ENCODE assay signal across 8 mouse cellular contexts in genomic region chr6:113624989-113625770, GRCm38 (mm10). TPM values are rescaled to one million over a fixed set of nuclear protein-coding genes. Genes with fewer than 3 reads are reported as not detected.
DNase-seq lines count a peak whose midpoint lies in the region; ATAC-seq and TF ChIP-seq lines count a peak whose summit lies in the region.

No protein-coding gene starts in this region.

- H3K79me2 ChIP-seq in MEL (ENCODE audit: control insufficient read depth, insufficient read depth, low read length, poor library complexity) = peaks cover 10% of the 10 kb centered on the region

- no peak for TF ChIP-seq RAD21 in MEL (IDR thresholded peaks at IDR 0.05; ENCODE audit: low read depth, low read length)

- no peak for TF ChIP-seq EP300 in MEL (IDR thresholded peaks at IDR 0.05; ENCODE audit: low read depth in 1 of 2, low read length in 2 of 2)

- no peak for TF ChIP-seq POLR2A in MEL (IDR thresholded peaks at IDR 0.05; ENCODE audit: control insufficient read depth in 1 of 2, insufficient read depth in 1 of 2, low read depth in 1 of 2, low read length in 2 of 2, poor library complexity in 1 of 2)

- peak overlapping the region; percentile 83 for H3K4me3 ChIP-seq in heart, embryonic 10.5 days
- H3K4me3 ChIP-seq in MEL (ENCODE audit: control insufficient read depth in 1 of 2, insufficient read depth in 1 of 2, low read depth in 2 of 2, low read length in 2 of 2) = peak overlapping the region; percentile 70 to 95
- peak overlapping the region; percentile 77 for H3K4me3 ChIP-seq in forebrain, embryonic 14.5 days (ENCODE audit: low read depth, low read length)
- H3K4me3 ChIP-seq in limb, embryonic 11.5 days (ENCODE audit: low read depth, low read length) = peak overlapping the region; percentile 64
- peak overlapping the region; percentile 79 for H3K4me3 ChIP-seq in neural tube, embryonic 15.5 days (replicated peaks)

- no peak for DNase-seq in heart, embryonic 10.5 days (ENCODE audit: low spot score)
- DNase-seq in heart, postnatal 36 days = no peak
- peak; percentile 60 for DNase-seq in MEL (ENCODE audit: low read depth, low spot score)
- peak; percentile 42 for DNase-seq in forebrain, embryonic 14.5 days (ENCODE audit: low spot score)
- DNase-seq in limb, embryonic 11.5 days (ENCODE audit: low spot score) = no peak
- DNase-seq in spleen, postnatal 4 days (ENCODE audit: low spot score in 2 of 2) = no peak
- DNase-seq in urinary bladder, postnatal 14 days (ENCODE audit: low spot score) = no peak

- peaks cover 15% of the 10 kb centered on the region for H3K4me1 ChIP-seq in heart, embryonic 10.5 days
- H3K4me1 ChIP-seq in MEL (ENCODE audit: control insufficient read depth in 1 of 2, insufficient read depth in 2 of 2, low read length in 2 of 2) = peaks cover 6 to 13% of the 10 kb centered on the region in 2 experiments
- peaks cover 13% of the 10 kb centered on the region for H3K4me1 ChIP-seq in forebrain, embryonic 14.5 days (ENCODE audit: control insufficient read depth, insufficient read depth, low read length)
- H3K4me1 ChIP-seq in limb, embryonic 11.5 days (ENCODE audit: control insufficient read depth, insufficient read depth, low read length) = peaks cover 7% of the 10 kb centered on the region; the same call in 1 of the 2 replicates
- H3K4me1 ChIP-seq in neural tube, embryonic 15.5 days = peaks cover 14% of the 10 kb centered on the region

- peak overlapping the region; percentile 95; the same call in 1 of the 2 replicates for H3K27ac ChIP-seq in heart, embryonic 10.5 days
- H3K27ac ChIP-seq in MEL (ENCODE audit: control insufficient read depth, low read depth, low read length) = no peak overlapping the region
- H3K27ac ChIP-seq in forebrain, embryonic 14.5 days (ENCODE audit: low read depth, low read length) = no peak overlapping the region
- no peak overlapping the region for H3K27ac ChIP-seq in limb, embryonic 11.5 days (replicated peaks; ENCODE audit: low read depth, low read length)
- H3K27ac ChIP-seq in neural tube, embryonic 15.5 days (replicated peaks) = peak overlapping the region; percentile 91; the same call in 1 of the 2 replicates

- TF ChIP-seq CTCF in MEL (IDR thresholded peaks at IDR 0.05 in 2 of 3, conservative IDR thresholded peaks at IDR 0.05 in 1 of 3; ENCODE audit: control insufficient read depth in 1 of 3, insufficient read depth in 1 of 3, low read depth in 2 of 3, low read length in 3 of 3, poor library complexity in 1 of 3, severe bottlenecking in 1 of 3) = no peak

- 70% methylated on average over 5 of the region's 5 CpGs for WGBS in heart, embryonic 10.5 days
- 42% methylated on average over 5 of the region's 5 CpGs for WGBS in forebrain, embryonic 14.5 days
- WGBS in limb, embryonic 11.5 days = 63% methylated on average over 5 of the region's 5 CpGs
- WGBS in neural tube, embryonic 15.5 days = 43% methylated on average over 5 of the region's 5 CpGs

- H3K4me2 ChIP-seq in forebrain, embryonic 14.5 days (ENCODE audit: low read length) = peak overlapping the region; percentile 80
- peak overlapping the region; percentile 76 for H3K4me2 ChIP-seq in limb, embryonic 11.5 days (ENCODE audit: low read depth, severe bottlenecking)
- peak overlapping the region; percentile 71 for H3K4me2 ChIP-seq in neural tube, embryonic 15.5 days

- ATAC-seq in forebrain, embryonic 14.5 days = no peak
- no peak for ATAC-seq in limb, embryonic 11.5 days (ENCODE audit: insufficient number of reproducible peaks, low FRiP score, low TSS enrichment, low read depth)
- ATAC-seq in neural tube, embryonic 15.5 days (ENCODE audit: low FRiP score) = no peak

- no peaks in the 10 kb centered on the region for H3K9me3 ChIP-seq in heart, embryonic 10.5 days
- no peaks in the 10 kb centered on the region for H3K9me3 ChIP-seq in MEL (replicated peaks; ENCODE audit: insufficient read depth, low read length)
- no peaks in the 10 kb centered on the region for H3K9me3 ChIP-seq in forebrain, embryonic 14.5 days (replicated peaks; ENCODE audit: control insufficient read depth, low read length)
- H3K9me3 ChIP-seq in limb, embryonic 11.5 days (ENCODE audit: control insufficient read depth, low read length) = no peaks in the 10 kb centered on the region
- H3K9me3 ChIP-seq in neural tube, embryonic 15.5 days (replicated peaks) = no peaks in the 10 kb centered on the region

- peaks cover 31% of the 10 kb centered on the region for H3K36me3 ChIP-seq in heart, embryonic 10.5 days
- peaks cover 0 to 24% of the 10 kb centered on the region in 2 experiments for H3K36me3 ChIP-seq in MEL (ENCODE audit: control insufficient read depth in 1 of 2, insufficient read depth in 2 of 2, low read length in 2 of 2)
- H3K36me3 ChIP-seq in forebrain, embryonic 14.5 days (ENCODE audit: control insufficient read depth, insufficient read depth, low read length) = peaks cover 24% of the 10 kb centered on the region
- H3K36me3 ChIP-seq in limb, embryonic 11.5 days (ENCODE audit: control insufficient read depth, insufficient read depth, low read length) = peaks cover 5% of the 10 kb centered on the region
- peaks cover 22% of the 10 kb centered on the region for H3K36me3 ChIP-seq in neural tube, embryonic 15.5 days

- H3K27me3 ChIP-seq in heart, embryonic 10.5 days (ENCODE audit: insufficient read depth, poor library complexity, severe bottlenecking) = no peaks in the 10 kb centered on the region
- H3K27me3 ChIP-seq in MEL (ENCODE audit: control insufficient read depth in 1 of 2, insufficient read depth in 2 of 2, low read length in 2 of 2) = no peaks in the 10 kb centered on the region
- H3K27me3 ChIP-seq in forebrain, embryonic 14.5 days (replicated peaks; ENCODE audit: control insufficient read depth, insufficient read depth, low read length) = no peaks in the 10 kb centered on the region
- H3K27me3 ChIP-seq in limb, embryonic 11.5 days (ENCODE audit: control insufficient read depth, insufficient read depth, low read length) = no peaks in the 10 kb centered on the region
- no peaks in the 10 kb centered on the region for H3K27me3 ChIP-seq in neural tube, embryonic 15.5 days (replicated peaks)

- intact Hi-C loops in heart, postnatal 36 days (cut with DNase I) = loop anchor here (5.0 kb wide), 1 partner anchor 143 kb away; the partner anchor contains the start of gene Creld1

- peak overlapping the region; percentile 98 for H3K9ac ChIP-seq in MEL (ENCODE audit: control insufficient read depth, low read depth, low read length, poor library complexity, severe bottlenecking)
- peak overlapping the region; percentile 88 for H3K9ac ChIP-seq in forebrain, embryonic 14.5 days (ENCODE audit: low read length)
- peak overlapping the region; percentile 92 for H3K9ac ChIP-seq in limb, embryonic 11.5 days (ENCODE audit: low read length)
- peak overlapping the region; percentile 84 for H3K9ac ChIP-seq in neural tube, embryonic 15.5 days (replicated peaks)

TF ChIP-seq in MEL, 35 proteins besides CTCF, POLR2A, EP300 and RAD21 (continues in another document):
- TF ChIP-seq ELF1 (IDR thresholded peaks at IDR 0.05; ENCODE audit: low read depth, low read length) (no peak), E2F4 (IDR thresholded peaks at IDR 0.05; ENCODE audit: borderline replicate concordance, low read depth, low read length) (no peak), MAX (IDR thresholded peaks at IDR 0.05; ENCODE audit: low read length) (no peak), TCF12 (IDR thresholded peaks at IDR 0.05; ENCODE audit: low read depth, low read length) (no peak)

RNA-seq across cellular contexts. Expression of gene Vhl, which starts 1.4 kb away (rescaled TPM):
- 32.3 and 34.2 TPM in 2 replicates for polyA plus RNA-seq in heart, embryonic 10.5 days (2016; fragmentation: Nextera tagmentation; extraction: Ambion mirVana)
- 10 to 100 TPM; 10.5 to 13.8 TPM for total RNA-seq in heart, postnatal 36 days (2021)
- 11.4 and 12.5 TPM in 2 replicates for total RNA-seq in MEL (2012; rRNA removed)
- 10 to 100 TPM in 1 of 2 experiments, not detected in 1; 12.0 TPM for polyA plus RNA-seq in MEL (2012; ENCODE audit: insufficient read depth in 1 of 2, insufficient read length in 2 of 2, low read depth in 1 of 2, low replicate concordance in 2 of 2, missing spikeins in 1 of 2)
- 90.3 and 97.1 TPM in 2 replicates for polyA plus RNA-seq in forebrain, embryonic 14.5 days (2014; fragmentation: Nextera tagmentation; extraction: Ambion mirVana)
- polyA plus RNA-seq in limb, embryonic 11.5 days (2014; fragmentation: Nextera tagmentation; extraction: Ambion mirVana) = 60.3 and 60.5 TPM in 2 replicates
- polyA plus RNA-seq in neural tube, embryonic 15.5 days (2015; fragmentation: Nextera tagmentation; extraction: Ambion mirVana) = 68.1 and 75.8 TPM in 2 replicates

RNA-seq across cellular contexts. Expression of gene Irak2, which starts 13.1 kb away (rescaled TPM):
- 12.5 TPM in 2 replicates for polyA plus RNA-seq in heart, embryonic 10.5 days (2016; fragmentation: Nextera tagmentation; extraction: Ambion mirVana)
- 10 to 100 TPM in 1 of 2 experiments, 1 to 10 TPM in 1; 7.5 to 10.2 TPM for total RNA-seq in heart, postnatal 36 days (2021)
- total RNA-seq in MEL (2012; rRNA removed) = 5.2 TPM in 2 replicates
- 1 to 10 TPM in 1 of 2 experiments, not detected in 1; 6.8 TPM for polyA plus RNA-seq in MEL (2012; ENCODE audit: insufficient read depth in 1 of 2, insufficient read length in 2 of 2, low read depth in 1 of 2, low replicate concordance in 2 of 2, missing spikeins in 1 of 2)
- 0.68 and 0.90 TPM in 2 replicates for polyA plus RNA-seq in forebrain, embryonic 14.5 days (2014; fragmentation: Nextera tagmentation; extraction: Ambion mirVana)
- polyA plus RNA-seq in limb, embryonic 11.5 days (2014; fragmentation: Nextera tagmentation; extraction: Ambion mirVana) = 2.9 and 3.9 TPM in 2 replicates
- polyA plus RNA-seq in neural tube, embryonic 15.5 days (2015; fragmentation: Nextera tagmentation; extraction: Ambion mirVana) = 2.5 and 4.5 TPM in 2 replicates

RNA-seq across cellular contexts. Expression of gene Brk1, which starts 20.6 kb away (rescaled TPM):
- 170 and 197 TPM in 2 replicates for polyA plus RNA-seq in heart, embryonic 10.5 days (2016; fragmentation: Nextera tagmentation; extraction: Ambion mirVana)
- total RNA-seq in heart, postnatal 36 days (2021) = 10 to 100 TPM; 72.7 to 78.5 TPM
- total RNA-seq in MEL (2012; rRNA removed) = 134 and 147 TPM in 2 replicates
- 100 to 1,000 TPM in 1 of 2 experiments, not detected in 1; 161 TPM for polyA plus RNA-seq in MEL (2012; ENCODE audit: insufficient read depth in 1 of 2, insufficient read length in 2 of 2, low read depth in 1 of 2, low replicate concordance in 2 of 2, missing spikeins in 1 of 2)
- 280 and 307 TPM in 2 replicates for polyA plus RNA-seq in forebrain, embryonic 14.5 days (2014; fragmentation: Nextera tagmentation; extraction: Ambion mirVana)
- 220 and 221 TPM in 2 replicates for polyA plus RNA-seq in limb, embryonic 11.5 days (2014; fragmentation: Nextera tagmentation; extraction: Ambion mirVana)
- polyA plus RNA-seq in neural tube, embryonic 15.5 days (2015; fragmentation: Nextera tagmentation; extraction: Ambion mirVana) = 245 and 258 TPM in 2 replicates

RNA-seq across cellular contexts. Expression of gene Fancd2os, which starts 24.7 kb away (rescaled TPM):
- polyA plus RNA-seq in heart, embryonic 10.5 days (2016; fragmentation: Nextera tagmentation; extraction: Ambion mirVana) = 0.16 and 0.38 TPM in 2 replicates
- total RNA-seq in heart, postnatal 36 days (2021) = not detected
- 0.12 and 0.13 TPM in 2 replicates for total RNA-seq in MEL (2012; rRNA removed)
- polyA plus RNA-seq in MEL (2012; ENCODE audit: insufficient read depth in 1 of 2, insufficient read length in 2 of 2, low read depth in 1 of 2, low replicate concordance in 2 of 2, missing spikeins in 1 of 2) = under 1 TPM in 1 of 2 experiments, not detected in 1; 0.22 TPM
- not detected in 2 replicates for polyA plus RNA-seq in forebrain, embryonic 14.5 days (2014; fragmentation: Nextera tagmentation; extraction: Ambion mirVana)
- polyA plus RNA-seq in limb, embryonic 11.5 days (2014; fragmentation: Nextera tagmentation; extraction: Ambion mirVana) = 0.19 and 0.40 TPM in 2 replicates
- not detected in 2 replicates for polyA plus RNA-seq in neural tube, embryonic 15.5 days (2015; fragmentation: Nextera tagmentation; extraction: Ambion mirVana)

Comparison
In these comparisons a context has a peak if more than half of its experiments do, and no peak if none do; other contexts are left out.
1. DNase-seq: peak in MEL (single experiment) and forebrain, embryonic 14.5 days (single experiment); none in heart, embryonic 10.5 days (single experiment), heart, postnatal 36 days (0 of 2), limb, embryonic 11.5 days (single experiment), spleen, postnatal 4 days (0 of 2) and urinary bladder, postnatal 14 days (single experiment).
2. H3K27ac ChIP-seq: peak in heart, embryonic 10.5 days (single experiment) and neural tube, embryonic 15.5 days (single experiment); none in MEL (single experiment), forebrain, embryonic 14.5 days (single experiment) and limb, embryonic 11.5 days (single experiment).
3. Peak in every context shown above with its lines, with median percentiles within 50 percentile points of each other: H3K4me3 ChIP-seq, H3K9ac ChIP-seq and H3K4me2 ChIP-seq.